Mouse (Mus musculus): Measurements from ENCODE around the gene Ldb3. TPM values are rescaled to one million over a fixed set of nuclear protein-coding genes. Genes with fewer than 3 reads are reported as not detected.

Ldb3 gene
- polyA plus RNA-seq, 1 experiment = 6.6 TPM

- DNase-seq (ENCODE audit: low read depth) = no peak
These were observed 76.6 kb downstream of the Ldb3 start for GRCm38 (mm10) chr14:34511901-34512300.

DNA sequence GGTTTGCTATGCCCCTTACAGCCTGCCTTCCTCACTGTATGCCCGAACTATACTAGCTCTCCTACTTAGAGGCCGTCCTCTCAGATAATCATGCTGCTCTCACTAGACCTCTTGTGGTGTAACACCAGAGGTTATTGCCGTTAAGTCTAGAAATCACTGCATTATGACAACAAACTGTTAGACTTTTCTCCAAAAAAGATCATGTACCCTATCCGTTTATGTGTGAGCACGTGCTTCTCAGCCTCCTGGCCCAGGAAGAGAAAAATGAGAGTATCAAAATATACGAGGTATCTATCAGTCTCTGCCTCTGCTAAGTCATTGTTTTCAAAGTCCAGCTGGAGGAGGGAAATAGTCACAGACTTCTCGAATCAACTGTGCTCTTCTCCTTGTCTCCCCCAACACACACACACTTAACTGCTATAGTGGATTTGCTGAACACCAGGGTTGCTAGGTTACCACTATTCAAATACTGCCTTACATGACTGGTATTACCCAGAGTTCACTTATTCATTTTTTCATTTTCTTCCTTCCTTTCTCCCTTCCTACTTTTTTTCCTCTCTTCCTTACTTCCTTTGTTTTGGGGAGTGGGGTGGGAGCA, 79.5 kb downstream of the Ldb3 start:
- DNase-seq (ENCODE audit: low read depth) = no peak

DNA sequence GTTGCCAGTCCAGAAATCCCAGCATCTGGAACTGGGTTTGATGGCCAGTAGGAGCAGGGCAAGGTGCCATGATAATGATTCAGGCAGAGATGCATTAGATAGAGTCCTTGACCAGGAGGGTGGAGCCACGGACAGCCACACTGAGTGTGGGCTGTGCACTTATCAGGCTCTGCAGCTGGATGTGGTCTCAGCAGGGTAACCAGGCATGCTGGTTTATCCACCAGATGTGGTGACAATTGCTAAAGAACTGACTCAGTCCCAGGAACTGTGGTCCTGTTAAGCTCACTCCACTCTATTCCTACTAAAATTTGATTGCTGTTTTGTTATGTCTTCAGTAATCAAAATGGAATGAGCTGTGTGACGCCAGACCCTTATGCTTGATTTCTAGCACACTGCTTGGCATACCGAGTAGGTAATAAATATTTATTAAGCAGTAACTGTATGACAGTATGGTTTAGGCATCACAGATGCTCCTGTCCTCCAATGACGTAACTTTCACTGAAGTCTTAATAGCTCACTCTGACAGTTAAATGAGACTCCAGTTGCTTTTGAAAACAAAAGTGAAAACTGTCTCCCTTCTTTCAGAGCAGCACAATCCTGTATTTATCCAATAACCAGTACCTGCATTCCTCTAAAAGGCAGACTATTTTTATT, 80.2 kb downstream of the Ldb3 start:
- DNase-seq (ENCODE audit: low read depth) = no peak

DNA sequence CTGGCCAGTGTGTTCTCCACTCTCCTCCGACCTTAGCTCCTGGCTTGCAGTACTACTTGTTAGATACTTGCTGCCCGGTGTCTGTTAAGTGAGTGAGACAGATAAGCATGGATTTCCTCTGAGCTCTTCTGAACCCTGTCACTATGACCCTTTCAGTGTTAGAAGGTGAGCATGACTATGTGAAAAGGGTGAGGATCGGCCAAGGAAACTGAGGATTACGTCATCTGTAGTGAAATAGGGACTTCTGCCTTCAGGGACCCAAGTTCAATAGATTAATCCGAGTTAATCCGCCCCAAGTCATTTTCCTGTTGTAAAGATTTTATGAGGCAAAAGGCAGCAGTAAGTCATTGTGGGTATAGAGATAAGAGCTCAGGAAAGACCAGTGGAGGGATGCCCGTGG, 83.2 kb downstream of the Ldb3 start:
- DNase-seq (ENCODE audit: low read depth) = no peak

- peak; percentile 89 for DNase-seq (ENCODE audit: low read depth)
These were observed 84.1 kb downstream of the Ldb3 start for GRCm38 (mm10) chr14:34504377-34504776.

DNA sequence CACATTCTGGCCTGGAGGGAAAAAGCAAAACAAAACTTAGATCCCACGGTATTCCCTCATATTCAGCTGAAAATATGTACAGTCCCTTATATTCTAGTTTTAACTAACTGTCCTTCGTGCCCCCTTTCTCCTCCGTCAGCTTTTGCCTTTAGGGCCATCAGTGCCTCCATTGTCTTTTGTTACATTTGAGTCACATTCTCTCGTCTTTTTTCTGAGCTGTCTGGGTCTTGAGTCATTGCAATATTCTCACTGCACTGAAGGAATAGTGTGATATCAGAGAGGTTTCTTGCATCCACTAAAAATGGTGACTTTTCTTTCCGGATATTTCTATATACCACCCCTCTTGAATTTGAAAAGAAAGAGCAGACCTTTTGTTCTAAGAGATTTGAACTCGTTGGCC, 84.7 kb downstream of the Ldb3 start:
- no peak for DNase-seq (ENCODE audit: low read depth)

- no peak for DNase-seq (ENCODE audit: low read depth)
These were observed 85.2 kb downstream of the Ldb3 start, which contains the start of gene Bmpr1a for GRCm38 (mm10) chr14:34503325-34503647. TSS of gene Bmpr1a (minus strand) at chr14:34503341.

- DNase-seq (ENCODE audit: low read depth) = no peak
These were observed 85.8 kb downstream of the Ldb3 start for GRCm38 (mm10) chr14:34502475-34503324.

- DNase-seq (ENCODE audit: low read depth) = no peak
These were observed 86.5 kb downstream of the Ldb3 start for GRCm38 (mm10) chr14:34501804-34502474.

- no peak for DNase-seq (ENCODE audit: low read depth)
These were observed 87.1 kb downstream of the Ldb3 start for GRCm38 (mm10) chr14:34501447-34501803.

GRCm38 (mm10) chr14:34500309-34500708, 88.2 kb downstream of the Ldb3 start:
- DNase-seq (ENCODE audit: low read depth) = no peak

DNA sequence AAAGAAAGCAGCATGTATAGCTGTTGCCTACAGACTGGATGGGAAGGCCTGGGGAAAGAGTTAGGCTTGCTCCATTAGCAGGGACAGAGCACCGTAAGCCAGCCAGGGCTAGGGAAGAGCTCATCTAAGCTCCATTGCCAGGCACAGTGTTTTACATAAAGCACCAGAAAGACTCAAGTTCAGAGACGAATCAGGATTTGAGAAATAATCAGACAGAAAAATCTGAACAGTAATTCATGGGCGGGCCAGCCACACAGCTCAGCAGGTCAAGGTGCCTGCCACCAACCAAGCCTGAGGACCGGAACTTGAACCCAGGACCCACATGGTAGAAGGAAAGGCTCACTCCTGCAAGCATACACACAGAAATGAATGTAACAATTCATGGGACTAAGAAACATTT, 88.8 kb downstream of the Ldb3 start:
- no peak for DNase-seq (ENCODE audit: low read depth)

DNA sequence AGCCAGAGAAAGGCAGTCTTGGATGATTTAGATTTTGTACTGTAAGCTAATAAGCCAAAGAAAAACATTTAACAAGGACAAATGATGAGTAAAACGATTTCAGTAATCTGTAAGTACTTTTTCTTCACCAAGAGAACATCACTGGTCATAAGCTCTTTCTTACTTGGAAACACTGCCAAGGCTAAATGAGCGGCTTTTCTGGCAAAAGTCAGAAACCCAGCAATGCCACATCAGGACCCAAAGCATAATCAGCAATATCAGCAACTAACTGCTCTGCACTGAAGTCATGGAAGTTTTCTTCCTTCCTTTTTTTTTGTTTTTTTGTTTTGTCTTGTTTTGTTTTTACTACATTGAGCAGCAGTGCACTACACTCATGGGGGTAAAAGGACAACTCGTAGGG, 91.1 kb downstream of the Ldb3 start:
- DNase-seq (ENCODE audit: low read depth) = no peak

DNA sequence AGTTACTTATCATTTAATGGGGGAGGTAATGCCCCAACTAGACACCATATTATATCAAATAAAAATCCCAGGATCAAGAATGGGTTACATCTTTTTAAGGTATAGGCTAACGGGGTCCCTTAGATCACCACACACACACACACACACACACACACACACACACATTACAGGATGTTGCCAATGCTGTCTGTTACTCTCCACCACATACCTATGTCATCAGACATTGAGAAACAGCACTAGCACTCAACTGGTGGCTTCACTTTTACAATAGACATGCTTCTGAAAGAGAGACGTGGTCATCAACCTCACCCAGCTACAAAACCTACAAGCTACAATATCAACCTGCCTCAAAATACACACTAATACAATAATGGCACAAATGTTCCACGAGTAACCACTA, 94.8 kb downstream of the Ldb3 start:
- DNase-seq (ENCODE audit: low read depth) = no peak

- DNase-seq (ENCODE audit: low read depth) = no peak
These were observed 95.8 kb downstream of the Ldb3 start for GRCm38 (mm10) chr14:34492688-34493087.

- DNase-seq (ENCODE audit: low read depth) = no peak
These were observed 97.5 kb downstream of the Ldb3 start for GRCm38 (mm10) chr14:34490965-34491364.

- DNase-seq (ENCODE audit: low read depth) = no peak
These were observed 98.6 kb downstream of the Ldb3 start for GRCm38 (mm10) chr14:34489928-34490327.

GRCm38 (mm10) chr14:34486169-34486568, 102.3 kb downstream of the Ldb3 start:
- no peak for DNase-seq (ENCODE audit: low read depth)

DNA sequence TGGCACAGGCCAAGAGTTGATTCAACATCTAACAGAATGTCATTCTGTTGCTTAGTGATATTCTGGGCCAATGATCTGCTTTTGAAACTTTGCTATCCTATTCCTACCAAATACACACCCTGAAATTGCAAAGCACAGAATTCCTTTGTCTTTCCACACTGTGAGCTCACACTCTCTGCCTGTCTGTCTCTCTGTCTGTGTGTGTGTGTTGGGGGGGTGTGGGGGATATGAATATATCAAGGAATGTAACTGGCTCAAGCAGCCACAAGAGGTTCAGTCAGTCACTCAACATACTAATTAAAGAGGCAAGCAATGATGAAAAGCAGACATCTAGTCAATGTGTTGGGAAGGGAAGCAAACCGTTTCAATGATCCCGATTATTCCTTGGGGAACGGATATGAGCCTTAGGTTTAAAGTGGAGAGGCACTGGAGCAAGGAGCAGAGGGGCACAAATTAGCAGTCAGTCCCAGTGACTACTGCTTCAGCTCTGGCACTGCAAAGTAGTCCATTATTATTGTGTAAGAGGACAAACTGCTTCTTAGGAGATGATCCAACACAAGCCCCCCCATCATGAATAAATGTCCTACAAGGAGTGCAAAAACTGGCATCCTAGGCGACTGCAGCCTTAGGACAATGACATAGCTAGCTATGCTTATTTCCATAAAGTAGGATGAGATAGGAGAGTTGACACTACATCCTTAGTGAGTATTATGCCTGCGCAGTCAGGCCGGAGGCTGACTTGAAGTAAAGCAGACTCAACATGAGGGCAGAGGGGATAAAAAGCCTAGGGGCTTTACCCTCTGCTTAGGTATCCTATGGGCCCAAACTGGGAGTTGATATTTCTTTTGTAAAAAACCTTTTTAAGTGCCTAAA, 104.8 kb downstream of the Ldb3 start:
- DNase-seq (ENCODE audit: low read depth) = no peak
